Mouse (Mus musculus): ENCODE results near the gene Pnkp.

DNA sequence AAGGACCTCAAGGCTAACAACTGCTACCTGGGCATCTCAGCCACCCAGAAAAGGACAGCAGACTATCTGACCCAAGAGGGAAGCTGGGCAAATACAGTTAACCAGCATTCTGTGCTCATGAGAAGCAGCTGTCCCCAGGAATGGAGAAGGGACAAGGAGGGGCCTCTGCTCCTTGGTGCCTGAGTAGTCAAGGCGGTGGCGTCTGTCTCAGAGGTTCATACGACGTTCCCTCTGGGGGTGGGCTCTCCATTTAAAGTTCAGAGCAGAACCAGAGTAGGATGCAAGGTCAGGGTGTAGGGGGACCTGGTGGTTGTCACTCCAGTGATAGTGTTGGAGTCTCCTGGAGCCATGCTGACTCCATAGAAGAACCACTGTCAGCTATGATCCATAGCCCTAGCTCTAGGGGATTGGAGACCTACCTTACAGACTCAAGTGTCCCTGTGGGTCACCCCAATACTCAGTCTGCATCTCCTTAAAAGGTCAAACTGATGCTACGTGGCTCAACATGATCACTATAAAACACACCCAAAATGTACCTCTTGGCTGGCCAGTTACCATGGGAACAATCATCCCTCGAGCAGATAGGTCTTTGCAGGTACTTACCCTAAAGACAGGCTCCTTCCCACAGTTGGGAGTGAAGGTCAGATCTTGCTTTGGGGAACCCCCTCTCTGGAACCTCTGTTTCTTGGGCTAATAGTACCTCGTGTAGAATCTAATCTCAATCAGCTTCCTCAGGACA, 46.0 kb upstream of the Pnkp start:
- no peak for TF ChIP-seq CTCF (conservative IDR thresholded peaks at IDR 0.05; ENCODE audit: insufficient read depth, insufficient read length, low read depth, low read length)
- no peak for TF ChIP-seq POLR2A (IDR thresholded peaks at IDR 0.05; ENCODE audit: low read depth, low read length)
